Mouse (Mus musculus) lung, postnatal 0 days (tissue): ENCODE measurements around the gene 1810010H24Rik.

Experiments
- CTCF ChIP-seq: IDR thresholded peaks from 2 replicates; pipeline ENCODE4 v1.5.1; 2016; ENCODE audit warnings: antibody characterized with exemption, mild to moderate bottlenecking
- EP300 ChIP-seq: IDR thresholded peaks from 2 replicates; pipeline ENCODE4 v1.6.1; 2016; ENCODE audit warnings: antibody characterized with exemption, mild to moderate bottlenecking, control low read depth

- TF ChIP-seq CTCF (no peak), EP300 (no peak)
Measured at GRCm38 (mm10) chr11:107029536-107029935, 4.1 kb downstream of the 1810010H24Rik start.
